10 mouse cellular contexts compared by ENCODE assay signal in genomic region chr13:81136652-81137422, GRCm38 (mm10).
DNase-seq lines count a peak whose midpoint lies in the region; ATAC-seq and TF ChIP-seq lines count a peak whose summit lies in the region.
"Had no signal": no experiment of that assay in that cellular context is flagged by ENCODE, and none has a peak within 500 bp of the region (broad histone marks: within the 10 kb centered on the region; RNA-seq: fewer than 3 reads in every experiment).

No protein-coding gene starts in this region.

- H3K4me2 ChIP-seq in kidney, postnatal 0 days (ENCODE audit: low read length), result no peak overlapping the region
- H3K4me2 ChIP-seq in lung, postnatal 0 days (replicated peaks; ENCODE audit: low read depth, low read length), result peak overlapping the region; percentile 27
- H3K4me2 ChIP-seq: hindbrain, embryonic 15.5 days had no signal

- no peaks in the 10 kb centered on the region for H3K27me3 ChIP-seq in heart, adult 2 months (ENCODE audit: control insufficient read depth, insufficient read depth, low read length)
- H3K27me3 ChIP-seq in kidney, postnatal 0 days (ENCODE audit: insufficient read depth, low read length), result no peaks in the 10 kb centered on the region
- H3K27me3 ChIP-seq in lung, postnatal 0 days (replicated peaks; ENCODE audit: insufficient read depth, low read length), result no peaks in the 10 kb centered on the region
- H3K27me3 ChIP-seq in thymus, adult 2 months (ENCODE audit: control insufficient read depth, insufficient read depth, low read length), result no peaks in the 10 kb centered on the region
- H3K27me3 ChIP-seq: hindbrain, embryonic 15.5 days had no signal

- H3K9ac ChIP-seq in heart, adult 2 months (ENCODE audit: low read depth, low read length), result peak overlapping the region; percentile 40; the same call in 1 of the 2 replicates
- H3K9ac ChIP-seq in kidney, postnatal 0 days (ENCODE audit: low read depth, low read length), result no peak overlapping the region
- no peak overlapping the region for H3K9ac ChIP-seq in lung, postnatal 0 days (replicated peaks; ENCODE audit: low read depth)
- H3K9ac ChIP-seq: hindbrain, embryonic 15.5 days had no signal

- no peak overlapping the region for H3K4me3 ChIP-seq in heart, adult 2 months
- H3K4me3 ChIP-seq in kidney, postnatal 0 days (replicated peaks; ENCODE audit: low read depth, low read length), result no peak overlapping the region
- H3K4me3 ChIP-seq in lung, postnatal 0 days (ENCODE audit: low read depth, low read length), result no peak overlapping the region
- no peak overlapping the region for H3K4me3 ChIP-seq in thymus, adult 2 months (ENCODE audit: control insufficient read depth, insufficient read depth, low read length)
- H3K4me3 ChIP-seq: hindbrain, embryonic 15.5 days had no signal

- peak overlapping the region; percentile 58 for H3K27ac ChIP-seq in heart, adult 2 months
- no peak overlapping the region for H3K27ac ChIP-seq in kidney, postnatal 0 days
- H3K27ac ChIP-seq in lung, postnatal 0 days (ENCODE audit: low read length), result peak overlapping the region; percentile 62
- H3K27ac ChIP-seq in thymus, adult 2 months (ENCODE audit: control insufficient read depth, insufficient read depth, low read length), result no peak overlapping the region
- H3K27ac ChIP-seq: hindbrain, embryonic 15.5 days had no signal

- peaks cover 10% of the 10 kb centered on the region for H3K4me1 ChIP-seq in heart, adult 2 months (ENCODE audit: control insufficient read depth, insufficient read depth, low read length)
- H3K4me1 ChIP-seq in kidney, postnatal 0 days (replicated peaks; ENCODE audit: insufficient read depth, low read length), result peaks cover 8% of the 10 kb centered on the region; the same call in 1 of the 2 replicates
- peaks cover 27% of the 10 kb centered on the region; the same call in 1 of the 2 replicates for H3K4me1 ChIP-seq in lung, postnatal 0 days (ENCODE audit: insufficient read depth, low read depth, low read length)
- H3K4me1 ChIP-seq in thymus, adult 2 months (replicated peaks; ENCODE audit: control insufficient read depth, insufficient read depth, low read length), result no peaks in the 10 kb centered on the region

- H3K9me3 ChIP-seq in kidney, postnatal 0 days (replicated peaks; ENCODE audit: low read length), result no peaks in the 10 kb centered on the region
- no peaks in the 10 kb centered on the region for H3K9me3 ChIP-seq in lung, postnatal 0 days (ENCODE audit: low read length)
- H3K9me3 ChIP-seq: G1E; hindbrain, embryonic 15.5 days had no signal

- TF ChIP-seq EP300 in heart, adult 2 months (IDR thresholded peaks at IDR 0.05; ENCODE audit: insufficient read depth, low read depth, low read length), result no peak
- TF ChIP-seq EP300 in lung, postnatal 0 days (IDR thresholded peaks at IDR 0.05), result peak; percentile 98

- peak; percentile 48 for DNase-seq in layer of hippocampus, adult 11-12 months (ENCODE audit: low spot score)
- no peak for DNase-seq in layer of hippocampus, postnatal 25 days (ENCODE audit: extremely low spot score in 1 of 2, low spot score in 1 of 2)
- DNase-seq in adrenal gland, adult 8-10 months, result peak; percentile 16
- peak; percentile 66 to 70 for DNase-seq in heart, adult 2 months
- peak; percentile 70 for DNase-seq in kidney, postnatal 0 days (ENCODE audit: low spot score)
- DNase-seq in lung, postnatal 0 days (ENCODE audit: low spot score), result peak; percentile 97
- DNase-seq in thymus, adult 2 months, result no peak

- H3K36me3 ChIP-seq in heart, adult 2 months (ENCODE audit: control insufficient read depth, insufficient read depth, low read length), result peaks cover 3% of the 10 kb centered on the region
- H3K36me3 ChIP-seq in kidney, postnatal 0 days (ENCODE audit: insufficient read depth, low read length), result no peaks in the 10 kb centered on the region
- H3K36me3 ChIP-seq in lung, postnatal 0 days (ENCODE audit: insufficient read depth, low read length), result no peaks in the 10 kb centered on the region
- H3K36me3 ChIP-seq in thymus, adult 2 months (ENCODE audit: control insufficient read depth, insufficient read depth, low read length), result no peaks in the 10 kb centered on the region
- H3K36me3 ChIP-seq: G1E; hindbrain, embryonic 15.5 days had no signal

- 15% methylated on average over 11 of the region's 11 CpGs for WGBS in heart, adult 2 months
- WGBS in kidney, postnatal 0 days, result 52% methylated on average over 11 of the region's 11 CpGs
- 15% methylated on average over 11 of the region's 11 CpGs for WGBS in lung, postnatal 0 days
- 50% methylated on average over 11 of the region's 11 CpGs for WGBS in thymus, adult 2 months

- ATAC-seq in kidney, postnatal 0 days (replicated peaks; ENCODE audit: low FRiP score, low read depth), result no peak
- peak; percentile 91 for ATAC-seq in lung, postnatal 0 days
- no peak for ATAC-seq in erythroid progenitor cell, adult 5-6 weeks (replicated peaks; ENCODE audit: low FRiP score, poor library complexity, severe bottlenecking)

- intact Hi-C loops in heart, adult 2 months (cut with DNase I), result loop anchor here (5.0 to 10.0 kb wide), 2 partner anchors 172 to 195 kb away; no protein-coding TSS in a partner anchor

- H3K79me2 ChIP-seq in heart, adult 2 months (replicated peaks; ENCODE audit: control insufficient read depth, insufficient read depth, low read length), result no peaks in the 10 kb centered on the region

- TF ChIP-seq CTCF in heart, adult 2 months (IDR thresholded peaks at IDR 0.05), result no peak
- TF ChIP-seq CTCF in kidney, postnatal 0 days (IDR thresholded peaks at IDR 0.05; ENCODE audit: low read depth), result no peak
- no peak for TF ChIP-seq CTCF in lung, postnatal 0 days (IDR thresholded peaks at IDR 0.05)
- no peak for TF ChIP-seq CTCF in thymus, adult 2 months (IDR thresholded peaks at IDR 0.05; ENCODE audit: borderline replicate concordance, control insufficient read depth, extremely low read depth, insufficient read depth, low read length, poor library complexity)

- 0 out of 2 replicates have a peak, but pooled peaks have one; percentile 18 for TF ChIP-seq POLR2A in heart, adult 2 months (IDR thresholded peaks at IDR 0.05; ENCODE audit: insufficient read depth, low read depth, low read length)
- no peak for TF ChIP-seq POLR2A in thymus, adult 2 months (IDR thresholded peaks at IDR 0.05; ENCODE audit: control insufficient read depth, extremely low read depth, insufficient read depth, low read length, poor library complexity)

Comparison
In these comparisons a context has a peak if more than half of its experiments do, and no peak if none do; other contexts are left out.
1. DNase-seq: peak in layer of hippocampus, adult 11-12 months (single experiment), adrenal gland, adult 8-10 months (single experiment), heart, adult 2 months (2 of 2), kidney, postnatal 0 days (single experiment) and lung, postnatal 0 days (single experiment); none in layer of hippocampus, postnatal 25 days (0 of 2) and thymus, adult 2 months (single experiment).
2. H3K27ac ChIP-seq: peak in heart, adult 2 months (single experiment) and lung, postnatal 0 days (single experiment); none in kidney, postnatal 0 days (single experiment) and thymus, adult 2 months (single experiment).